Mouse (Mus musculus): ENCODE results near the gene Smad5. TPM values are rescaled to one million over a fixed set of nuclear protein-coding genes. Genes with fewer than 3 reads are reported as not detected.

Smad5 gene
- polyA plus RNA-seq, 1 experiment from 2014 or later, result 34.8 TPM

- peaks cover 25% of the 10 kb centered on the region for H3K4me1 ChIP-seq (replicated peaks; ENCODE audit: control insufficient read depth, insufficient read depth, low read length)
- H3K4me2 ChIP-seq (ENCODE audit: low read depth, low read length), result no peak overlapping the region
- H3K27ac ChIP-seq (ENCODE audit: low read length), result no peak overlapping the region
- no peak overlapping the region for H3K4me3 ChIP-seq (ENCODE audit: low read length)
- no peak overlapping the region for H3K9ac ChIP-seq (ENCODE audit: low read length)
- no peaks in the 10 kb centered on the region for H3K9me3 ChIP-seq (ENCODE audit: control insufficient read depth, low read length)
- no peak for ATAC-seq (ENCODE audit: low read depth)
- no peaks in the 10 kb centered on the region for H3K27me3 ChIP-seq (ENCODE audit: control insufficient read depth, insufficient read depth, low read depth, low read length)
- WGBS, result 77% methylated on average over 4 of the region's 4 CpGs
- peaks cover 13% of the 10 kb centered on the region for H3K36me3 ChIP-seq (ENCODE audit: control insufficient read depth, insufficient read depth, low read length)
These were observed 4.8 kb downstream of the Smad5 start for GRCm38 (mm10) chr13:56707606-56708005.

GRCm38 (mm10) chr13:56710620-56711019, 7.8 kb downstream of the Smad5 start:
- no peaks in the 10 kb centered on the region for H3K9me3 ChIP-seq (ENCODE audit: control insufficient read depth, low read length)
- no peak overlapping the region for H3K4me2 ChIP-seq (ENCODE audit: low read depth, low read length)
- H3K9ac ChIP-seq (ENCODE audit: low read length), result no peak overlapping the region
- H3K27ac ChIP-seq (ENCODE audit: low read length), result no peak overlapping the region
- H3K4me3 ChIP-seq (ENCODE audit: low read length), result no peak overlapping the region
- H3K27me3 ChIP-seq (ENCODE audit: control insufficient read depth, insufficient read depth, low read depth, low read length), result no peaks in the 10 kb centered on the region
- H3K36me3 ChIP-seq (ENCODE audit: control insufficient read depth, insufficient read depth, low read length), result peaks cover 14% of the 10 kb centered on the region
- ATAC-seq (ENCODE audit: low read depth), result no peak
- H3K4me1 ChIP-seq (replicated peaks; ENCODE audit: control insufficient read depth, insufficient read depth, low read length), result peaks cover 11% of the 10 kb centered on the region
- WGBS, result 30% methylated on average over 2 of the region's 2 CpGs

GRCm38 (mm10) chr13:56712221-56712620, 9.4 kb downstream of the Smad5 start:
- H3K27ac ChIP-seq (ENCODE audit: low read length), result no peak overlapping the region
- H3K9ac ChIP-seq (ENCODE audit: low read length), result no peak overlapping the region
- no peaks in the 10 kb centered on the region for H3K27me3 ChIP-seq (ENCODE audit: control insufficient read depth, insufficient read depth, low read depth, low read length)
- H3K4me2 ChIP-seq (ENCODE audit: low read depth, low read length), result no peak overlapping the region
- no peaks in the 10 kb centered on the region for H3K9me3 ChIP-seq (ENCODE audit: control insufficient read depth, low read length)
- no peak overlapping the region for H3K4me3 ChIP-seq (ENCODE audit: low read length)
- H3K36me3 ChIP-seq (ENCODE audit: control insufficient read depth, insufficient read depth, low read length), result peaks cover 12% of the 10 kb centered on the region
- peaks cover 8% of the 10 kb centered on the region for H3K4me1 ChIP-seq (replicated peaks; ENCODE audit: control insufficient read depth, insufficient read depth, low read length)
- 94% methylated on average over 2 of the region's 2 CpGs for WGBS
- no peak for ATAC-seq (ENCODE audit: low read depth)

DNA sequence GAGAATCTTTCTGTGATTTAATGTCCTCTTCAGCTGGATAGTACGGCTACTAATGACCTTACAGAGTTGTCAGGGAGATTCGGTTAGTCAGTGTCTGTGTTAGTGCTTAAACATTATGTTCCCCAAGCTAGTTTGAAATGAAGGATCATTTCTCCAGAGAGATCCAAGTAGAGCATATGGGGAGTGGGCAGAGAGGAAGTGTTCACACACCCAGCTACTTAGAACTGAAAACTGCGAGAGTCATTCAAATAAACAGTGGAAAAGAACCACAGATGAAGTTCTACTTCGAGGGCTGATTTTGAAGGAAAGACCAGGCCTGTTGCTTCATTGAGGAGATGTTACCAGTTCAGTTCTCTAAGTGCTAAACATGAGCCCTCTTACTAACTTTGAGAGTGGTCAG, 23.7 kb downstream of the Smad5 start:
- Histone ChIP-seq H3K4me3 (ENCODE audit: low read length) (no peak overlapping the region), H3K4me1 (replicated peaks; ENCODE audit: control insufficient read depth, insufficient read depth, low read length) (no peaks in the 10 kb centered on the region), H3K27me3 (ENCODE audit: control insufficient read depth, insufficient read depth, low read depth, low read length) (no peaks in the 10 kb centered on the region), H3K36me3 (ENCODE audit: control insufficient read depth, insufficient read depth, low read length) (peaks cover 48% of the 10 kb centered on the region), H3K9me3 (ENCODE audit: control insufficient read depth, low read length) (no peaks in the 10 kb centered on the region), H3K27ac (ENCODE audit: low read length) (no peak overlapping the region), H3K9ac (ENCODE audit: low read length) (no peak overlapping the region), H3K4me2 (ENCODE audit: low read depth, low read length) (no peak overlapping the region)
- 82% methylated on average over 4 of the region's 4 CpGs for WGBS
- ATAC-seq (ENCODE audit: low read depth), result no peak

DNA sequence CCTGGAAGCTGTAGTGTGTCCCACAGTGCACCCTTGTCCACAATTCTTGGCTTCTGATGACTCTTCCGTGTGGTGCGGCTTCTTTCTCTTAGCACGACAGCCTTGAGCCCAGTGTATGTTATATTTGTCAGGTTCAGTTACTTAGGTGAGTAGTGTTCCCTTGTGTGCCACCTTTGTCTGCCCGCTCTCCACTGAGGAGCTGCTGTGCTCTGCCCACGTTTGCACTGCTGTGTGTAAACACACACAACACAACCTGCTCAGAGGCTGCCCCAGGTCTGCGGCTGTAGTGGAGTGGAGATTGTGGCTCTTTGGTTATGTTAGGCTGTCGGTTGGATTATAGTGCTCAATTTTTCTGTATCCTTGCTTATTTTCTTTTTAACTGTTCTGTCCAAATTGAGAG, 26.2 kb downstream of the Smad5 start:
- ATAC-seq (ENCODE audit: low read depth), result no peak
- Histone ChIP-seq H3K9ac (ENCODE audit: low read length) (no peak overlapping the region), H3K27ac (ENCODE audit: low read length) (no peak overlapping the region), H3K4me3 (ENCODE audit: low read length) (no peak overlapping the region), H3K4me1 (replicated peaks; ENCODE audit: control insufficient read depth, insufficient read depth, low read length) (no peaks in the 10 kb centered on the region), H3K9me3 (ENCODE audit: control insufficient read depth, low read length) (no peaks in the 10 kb centered on the region), H3K4me2 (ENCODE audit: low read depth, low read length) (no peak overlapping the region), H3K36me3 (ENCODE audit: control insufficient read depth, insufficient read depth, low read length) (peaks cover 51% of the 10 kb centered on the region), H3K27me3 (ENCODE audit: control insufficient read depth, insufficient read depth, low read depth, low read length) (no peaks in the 10 kb centered on the region)
- 88% methylated on average over 7 of the region's 7 CpGs for WGBS

- H3K27me3 ChIP-seq (ENCODE audit: control insufficient read depth, insufficient read depth, low read depth, low read length), result no peaks in the 10 kb centered on the region
- H3K27ac ChIP-seq (ENCODE audit: low read length), result no peak overlapping the region
- 79% methylated on average over 4 of the region's 4 CpGs for WGBS
- no peak overlapping the region for H3K9ac ChIP-seq (ENCODE audit: low read length)
- peaks cover 40% of the 10 kb centered on the region for H3K36me3 ChIP-seq (ENCODE audit: control insufficient read depth, insufficient read depth, low read length)
- H3K4me2 ChIP-seq (ENCODE audit: low read depth, low read length), result no peak overlapping the region
- H3K9me3 ChIP-seq (ENCODE audit: control insufficient read depth, low read length), result no peaks in the 10 kb centered on the region
- no peaks in the 10 kb centered on the region for H3K4me1 ChIP-seq (replicated peaks; ENCODE audit: control insufficient read depth, insufficient read depth, low read length)
- no peak for ATAC-seq (ENCODE audit: low read depth)
- no peak overlapping the region for H3K4me3 ChIP-seq (ENCODE audit: low read length)
These were observed 31.8 kb downstream of the Smad5 start for GRCm38 (mm10) chr13:56734617-56735016.

DNA sequence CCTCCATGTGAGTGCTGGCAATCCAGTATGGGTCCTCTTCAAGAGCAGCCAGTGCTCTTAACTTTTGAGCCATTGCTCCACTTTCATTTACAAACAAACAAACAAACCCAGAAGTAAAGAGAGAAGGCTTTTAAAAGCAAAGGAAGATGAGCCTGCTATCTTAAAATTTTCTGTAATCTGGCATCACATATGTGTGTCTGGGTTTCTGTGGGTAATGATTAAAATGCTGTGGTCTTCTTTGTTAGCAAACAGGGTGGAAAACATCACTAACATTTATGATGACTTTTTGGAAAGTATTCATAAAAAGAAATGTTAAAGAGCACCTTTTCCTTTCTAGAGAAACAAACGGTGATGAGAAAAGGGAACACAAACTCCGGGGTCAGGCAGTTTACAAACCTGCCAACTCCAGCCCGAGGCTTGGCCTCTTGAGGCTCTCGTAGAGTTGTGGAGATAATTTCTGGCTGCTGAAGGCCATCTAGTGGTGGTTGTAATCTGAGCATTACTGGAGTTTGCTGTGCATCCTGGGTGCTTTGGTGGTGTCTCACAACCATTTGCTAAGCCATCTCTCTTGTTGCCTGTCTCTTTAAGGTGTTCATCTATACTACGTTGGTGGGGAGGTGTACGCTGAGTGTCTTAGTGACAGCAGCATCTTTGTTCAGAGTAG, 32.5 kb downstream of the Smad5 start:
- H3K27ac ChIP-seq (ENCODE audit: low read length), result no peak overlapping the region
- no peaks in the 10 kb centered on the region for H3K4me1 ChIP-seq (replicated peaks; ENCODE audit: control insufficient read depth, insufficient read depth, low read length)
- peaks cover 39% of the 10 kb centered on the region for H3K36me3 ChIP-seq (ENCODE audit: control insufficient read depth, insufficient read depth, low read length)
- H3K4me3 ChIP-seq (ENCODE audit: low read length), result no peak overlapping the region
- H3K9me3 ChIP-seq (ENCODE audit: control insufficient read depth, low read length), result no peaks in the 10 kb centered on the region
- H3K4me2 ChIP-seq (ENCODE audit: low read depth, low read length), result no peak overlapping the region
- no peak for ATAC-seq (ENCODE audit: low read depth)
- H3K27me3 ChIP-seq (ENCODE audit: control insufficient read depth, insufficient read depth, low read depth, low read length), result no peaks in the 10 kb centered on the region
- H3K9ac ChIP-seq (ENCODE audit: low read length), result no peak overlapping the region
- WGBS, result 42% methylated on average over 6 of the region's 6 CpGs

GRCm38 (mm10) chr13:56739556-56739955, 36.7 kb downstream of the Smad5 start:
- Histone ChIP-seq H3K36me3 (ENCODE audit: control insufficient read depth, insufficient read depth, low read length) (peaks cover 25% of the 10 kb centered on the region), H3K4me3 (ENCODE audit: low read length) (no peak overlapping the region), H3K4me2 (ENCODE audit: low read depth, low read length) (no peak overlapping the region), H3K4me1 (replicated peaks; ENCODE audit: control insufficient read depth, insufficient read depth, low read length) (peaks cover 8% of the 10 kb centered on the region), H3K9me3 (ENCODE audit: control insufficient read depth, low read length) (no peaks in the 10 kb centered on the region), H3K9ac (ENCODE audit: low read length) (no peak overlapping the region), H3K27me3 (ENCODE audit: control insufficient read depth, insufficient read depth, low read depth, low read length) (no peaks in the 10 kb centered on the region), H3K27ac (ENCODE audit: low read length) (no peak overlapping the region)
- WGBS, result 86% methylated on average over 5 of the region's 5 CpGs
- ATAC-seq (ENCODE audit: low read depth), result no peak

DNA sequence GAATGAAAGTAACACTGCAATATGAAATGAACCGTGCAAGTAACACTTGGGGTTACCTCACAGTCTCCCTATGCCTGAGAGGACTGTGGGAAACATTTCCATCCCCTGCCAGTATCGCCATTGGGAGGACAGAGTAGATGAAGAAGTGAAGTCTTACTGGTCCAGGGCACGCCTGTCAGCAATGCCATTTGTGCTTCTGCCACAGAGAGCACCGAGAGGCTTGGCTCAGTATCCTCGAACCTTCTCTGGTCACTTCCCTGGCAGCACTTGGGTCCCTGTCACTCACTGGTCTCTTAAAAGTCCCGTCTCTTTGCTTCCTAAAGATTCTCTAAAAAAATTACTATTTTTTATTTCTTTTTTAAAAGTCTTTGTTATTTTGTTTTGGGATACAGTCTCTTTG, 37.7 kb downstream of the Smad5 start:
- Histone ChIP-seq H3K36me3 (ENCODE audit: control insufficient read depth, insufficient read depth, low read length) (peaks cover 23% of the 10 kb centered on the region), H3K4me1 (replicated peaks; ENCODE audit: control insufficient read depth, insufficient read depth, low read length) (peaks cover 8% of the 10 kb centered on the region), H3K4me2 (ENCODE audit: low read depth, low read length) (no peak overlapping the region), H3K9me3 (ENCODE audit: control insufficient read depth, low read length) (no peaks in the 10 kb centered on the region), H3K27ac (ENCODE audit: low read length) (no peak overlapping the region), H3K27me3 (ENCODE audit: control insufficient read depth, insufficient read depth, low read depth, low read length) (no peaks in the 10 kb centered on the region), H3K4me3 (ENCODE audit: low read length) (no peak overlapping the region), H3K9ac (ENCODE audit: low read length) (no peak overlapping the region)
- WGBS, result 79% methylated on average over 6 of the region's 6 CpGs
- no peak for ATAC-seq (ENCODE audit: low read depth)

DNA sequence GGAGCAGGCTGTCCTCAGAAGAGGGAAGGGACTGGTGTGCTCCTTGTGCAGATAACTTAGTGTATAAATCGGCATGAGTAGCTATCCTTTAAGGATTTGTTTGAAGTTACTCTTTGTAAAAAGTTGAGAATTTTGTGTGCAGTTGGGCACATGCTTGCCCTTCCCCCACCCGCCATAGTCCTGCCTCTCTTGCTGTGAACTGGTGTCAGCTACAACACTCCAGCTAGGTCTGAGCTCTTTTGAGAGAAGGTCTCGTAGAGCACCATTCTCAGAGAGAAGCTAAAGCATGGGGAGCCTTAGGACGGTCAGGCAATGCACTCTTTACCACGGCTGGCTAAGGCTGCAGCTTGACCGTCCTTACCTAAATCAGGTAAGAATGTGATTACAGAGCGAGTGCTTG, 38.9 kb downstream of the Smad5 start:
- no peak for ATAC-seq (ENCODE audit: low read depth)
- Histone ChIP-seq H3K27me3 (ENCODE audit: control insufficient read depth, insufficient read depth, low read depth, low read length) (no peaks in the 10 kb centered on the region), H3K27ac (ENCODE audit: low read length) (no peak overlapping the region), H3K9me3 (ENCODE audit: control insufficient read depth, low read length) (no peaks in the 10 kb centered on the region), H3K36me3 (ENCODE audit: control insufficient read depth, insufficient read depth, low read length) (peaks cover 18% of the 10 kb centered on the region), H3K4me1 (replicated peaks; ENCODE audit: control insufficient read depth, insufficient read depth, low read length) (peaks cover 13% of the 10 kb centered on the region), H3K4me3 (ENCODE audit: low read length) (no peak overlapping the region), H3K9ac (ENCODE audit: low read length) (no peak overlapping the region), H3K4me2 (ENCODE audit: low read depth, low read length) (no peak overlapping the region)
- 66% methylated on average over 7 of the region's 7 CpGs for WGBS

Measured in lung, embryonic 16.5 days (tissue).